Mouse (Mus musculus) E14TG2a.4 (cell line): Measurements from ENCODE around the gene Dusp15.

Experiments used
- CTCF ChIP-seq: conservative IDR thresholded peaks from 2 replicates; pipeline ENCODE4 v1.5.1; 2014; ENCODE audit warnings: low read length
- NANOG ChIP-seq: IDR thresholded peaks from 2 replicates; pipeline ENCODE4 v1.6.1; 2014; ENCODE audit warnings: borderline replicate concordance, low read length, mixed read lengths
- POU5F1 ChIP-seq: IDR thresholded peaks from 2 replicates; pipeline ENCODE4 v1.6.1; 2014; ENCODE audit warnings: low read length, borderline replicate concordance

DNA sequence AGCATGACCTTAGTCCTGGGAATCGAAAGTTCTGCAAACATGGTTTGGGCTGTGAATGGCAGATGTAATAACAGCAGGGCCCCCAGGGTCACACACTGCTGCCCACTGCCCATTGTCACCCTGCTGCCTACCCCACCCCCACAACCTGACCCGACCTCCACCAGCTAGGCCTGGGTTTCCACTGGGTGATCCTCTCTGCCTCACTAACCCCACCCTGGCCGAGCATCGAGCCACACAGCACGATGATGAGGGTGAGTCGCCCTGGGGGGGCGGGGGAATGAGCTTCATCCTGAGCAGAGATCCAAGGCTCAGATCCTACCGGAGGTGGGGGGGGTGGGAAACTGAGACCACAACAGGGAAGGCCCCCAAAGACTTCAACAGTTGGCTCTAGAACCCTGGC is 27.4 kb downstream of the Dusp15 start:
- TF ChIP-seq CTCF (no peak), NANOG (no peak), POU5F1 (no peak)
